Mouse (Mus musculus) cortical plate, adult 2 months (tissue): ENCODE measurements around the gene Duoxa2.

Experiments
- CTCF ChIP-seq: fragments of 200-500 bp; IDR thresholded peaks from 2 replicates; pipeline ENCODE4 v1.5.1; 2011; ENCODE audit warnings: mild to moderate bottlenecking, control low read depth, low read length; ENCODE audit not compliant: insufficient read depth; ENCODE audit errors: extremely low read depth
- POLR2A ChIP-seq: fragments of 200-500 bp; IDR thresholded peaks from 2 replicates; pipeline ENCODE4 v1.6.1; 2011; ENCODE audit warnings: mild to moderate bottlenecking, low read length, control low read depth; ENCODE audit not compliant: insufficient read depth; ENCODE audit errors: extremely low read depth

DNA sequence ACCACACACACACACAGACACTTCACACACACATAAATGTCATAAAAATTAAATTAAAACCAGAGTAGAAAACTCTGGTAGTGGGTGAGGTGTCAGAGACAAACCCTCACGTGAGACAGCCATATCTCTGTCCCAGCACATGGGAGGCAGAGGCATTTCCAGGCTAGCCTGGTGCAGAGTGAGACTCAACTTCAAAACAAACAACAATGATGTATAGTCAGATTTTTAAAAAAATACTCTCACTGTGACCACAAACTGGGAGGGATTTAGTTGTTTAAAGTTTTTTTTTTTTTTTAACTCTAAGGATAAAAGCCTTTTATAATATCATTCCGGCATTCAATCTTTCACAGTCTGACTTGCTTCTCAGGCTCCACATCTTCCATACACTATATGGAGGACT is 26.7 kb downstream of the Duoxa2 start:
- TF ChIP-seq CTCF (no peak), POLR2A (no peak)
